In the genomic region with DNA sequence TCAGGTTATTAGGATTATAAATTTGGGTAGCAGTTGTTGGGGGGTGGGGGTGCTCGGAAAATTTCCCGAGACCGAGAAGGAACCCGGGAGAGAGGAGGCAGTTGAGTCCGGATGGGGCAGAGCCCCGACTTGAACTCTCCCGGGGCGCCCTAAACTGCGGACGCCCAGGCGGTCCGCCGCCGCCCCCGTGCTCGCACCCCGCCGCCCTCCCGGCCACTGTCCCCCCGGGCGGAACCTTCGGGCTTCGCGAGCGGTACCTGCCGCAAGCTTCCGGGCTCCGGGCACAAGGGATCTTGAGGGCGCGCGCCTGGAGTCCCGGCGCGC, we compare ENCODE assay signal across 8 mouse cellular contexts. TPM values are rescaled to one million over a fixed set of nuclear protein-coding genes. Genes with fewer than 3 reads are reported as not detected.
A peak's percentile ranks its signal among the peaks of the same experiment; 100 is the strongest.
DNase-seq lines count a peak whose midpoint lies in the region; ATAC-seq and TF ChIP-seq lines count a peak whose summit lies in the region.

No protein-coding gene starts in this region.

- WGBS in cerebellum, adult 2 months = under 1% methylated on average over 34 of the region's 34 CpGs
- WGBS in limb, embryonic 13.5 days = 1% methylated on average over 17 of the region's 34 CpGs
- under 1% methylated on average over 29 of the region's 34 CpGs for WGBS in stomach, embryonic 14.5 days

- H3K4me3 ChIP-seq in cerebellum, adult 2 months (replicated peaks; ENCODE audit: insufficient read depth, low read depth, low read length) = peak overlapping the region; percentile 57
- peak overlapping the region; percentile 92 for H3K4me3 ChIP-seq in megakaryocyte, embryonic 14.5 days (replicated peaks)
- H3K4me3 ChIP-seq in limb, embryonic 13.5 days = peak overlapping the region; percentile 81
- H3K4me3 ChIP-seq in stomach, embryonic 14.5 days (ENCODE audit: low read depth, low read length) = peak overlapping the region; percentile 53

- no peaks in the 10 kb centered on the region for H3K4me1 ChIP-seq in cerebellum, adult 2 months (ENCODE audit: control insufficient read depth, insufficient read depth, low read length)
- H3K4me1 ChIP-seq in megakaryocyte, embryonic 14.5 days = peaks cover 37% of the 10 kb centered on the region
- peaks cover 29% of the 10 kb centered on the region for H3K4me1 ChIP-seq in limb, embryonic 13.5 days
- H3K4me1 ChIP-seq in stomach, embryonic 14.5 days (ENCODE audit: control insufficient read depth, insufficient read depth, low read length) = peaks cover 4% of the 10 kb centered on the region; the same call in 1 of the 2 replicates

- no peaks in the 10 kb centered on the region for H3K9me3 ChIP-seq in megakaryocyte, embryonic 14.5 days
- H3K9me3 ChIP-seq in limb, embryonic 13.5 days = no peaks in the 10 kb centered on the region
- no peaks in the 10 kb centered on the region for H3K9me3 ChIP-seq in stomach, embryonic 14.5 days (ENCODE audit: control insufficient read depth, low read depth, low read length)

- H3K27me3 ChIP-seq in cerebellum, adult 2 months (ENCODE audit: control insufficient read depth, insufficient read depth, low read length) = no peaks in the 10 kb centered on the region
- H3K27me3 ChIP-seq in megakaryocyte, embryonic 14.5 days (replicated peaks) = peaks cover 12% of the 10 kb centered on the region
- H3K27me3 ChIP-seq in limb, embryonic 13.5 days = peaks cover 2% of the 10 kb centered on the region; the same call in 1 of the 2 replicates
- no peaks in the 10 kb centered on the region for H3K27me3 ChIP-seq in stomach, embryonic 14.5 days (ENCODE audit: control insufficient read depth, insufficient read depth, low read length)

- no peak for TF ChIP-seq CTCF in cerebellum, adult 2 months (IDR thresholded peaks at IDR 0.05; ENCODE audit: borderline replicate concordance, insufficient read depth, low read depth, low read length)

- H3K27ac ChIP-seq in cerebellum, adult 2 months (ENCODE audit: insufficient read depth, low read length) = no peak overlapping the region
- peak overlapping the region; percentile 93 for H3K27ac ChIP-seq in limb, embryonic 13.5 days
- H3K27ac ChIP-seq in stomach, embryonic 14.5 days (ENCODE audit: low read length) = peak overlapping the region; percentile 77; the same call in 1 of the 2 replicates

- H3K4me2 ChIP-seq in limb, embryonic 13.5 days (replicated peaks) = peak overlapping the region; percentile 96
- peak overlapping the region; percentile 90 for H3K4me2 ChIP-seq in stomach, embryonic 14.5 days (replicated peaks; ENCODE audit: low read depth, low read length)

- H3K9ac ChIP-seq in limb, embryonic 13.5 days = peak overlapping the region; percentile 86
- peak overlapping the region; percentile 45 for H3K9ac ChIP-seq in stomach, embryonic 14.5 days (replicated peaks; ENCODE audit: low read depth, low read length)

- no peak for DNase-seq in cerebellum, adult 2 months
- DNase-seq in cerebellum, postnatal 14 days = no peak
- no peak for DNase-seq in right cerebral cortex, adult 2 months (ENCODE audit: low spot score in 2 of 2)
- no peak for DNase-seq in cerebellum, adult 8-10 months

- no peak for TF ChIP-seq POLR2A in cerebellum, adult 2 months (IDR thresholded peaks at IDR 0.05; ENCODE audit: borderline replicate concordance, insufficient read depth, low read length)

- no peak for ATAC-seq in megakaryocyte, adult 5-6 weeks (ENCODE audit: poor library complexity, severe bottlenecking)
- ATAC-seq in limb, embryonic 13.5 days (ENCODE audit: low FRiP score, low read depth) = peak; percentile 9; the same call in 1 of the 2 replicates
- ATAC-seq in stomach, embryonic 14.5 days (ENCODE audit: insufficient number of reproducible peaks, insufficient read depth, low FRiP score, low read depth) = no peak

- peaks cover 8% of the 10 kb centered on the region for H3K36me3 ChIP-seq in megakaryocyte, embryonic 14.5 days (replicated peaks; ENCODE audit: low read length)
- no peaks in the 10 kb centered on the region for H3K36me3 ChIP-seq in limb, embryonic 13.5 days
- no peaks in the 10 kb centered on the region for H3K36me3 ChIP-seq in stomach, embryonic 14.5 days (ENCODE audit: control insufficient read depth, insufficient read depth, low read length)

RNA-seq across cellular contexts. Expression of a gene that starts 0.7 kb away (rescaled TPM):
- polyA plus RNA-seq in cerebellum, adult 2 months (2012; rRNA removed) = 16.6 TPM in 2 replicates
- 24.6 and 34.4 TPM in 2 replicates for polyA plus RNA-seq in megakaryocyte, embryonic 14.5 days (2012; ENCODE audit: insufficient read depth, low replicate concordance)
- 0.74 and 0.84 TPM in 2 replicates for total RNA-seq in megakaryocyte, adult 5-6 weeks (2015)
- total RNA-seq in megakaryocyte, adult 5-6 weeks (2017) = 0.77 and 0.84 TPM in 2 replicates
- 72.7 and 88.6 TPM in 2 replicates for polyA plus RNA-seq in limb, embryonic 13.5 days (2015; fragmentation: Nextera tagmentation; extraction: Ambion mirVana)
- 32.9 and 33.4 TPM in 2 replicates for polyA plus RNA-seq in stomach, embryonic 14.5 days (2014; fragmentation: Nextera tagmentation; extraction: Ambion mirVana)
